Mouse (Mus musculus) thymus, adult 18-20 months (tissue): Measurements from ENCODE around the gene Klhl3.
A peak's percentile ranks its signal among the peaks of the same experiment; 100 is the strongest.

ENCODE experiments used
- DNase-seq, 2 experiments: peaks; one replicate each; pipeline ENCODE4 v3.0.0; 2022; ENCODE audit warnings: mixed read lengths in 2 of 2

Klhl3 gene

DNA sequence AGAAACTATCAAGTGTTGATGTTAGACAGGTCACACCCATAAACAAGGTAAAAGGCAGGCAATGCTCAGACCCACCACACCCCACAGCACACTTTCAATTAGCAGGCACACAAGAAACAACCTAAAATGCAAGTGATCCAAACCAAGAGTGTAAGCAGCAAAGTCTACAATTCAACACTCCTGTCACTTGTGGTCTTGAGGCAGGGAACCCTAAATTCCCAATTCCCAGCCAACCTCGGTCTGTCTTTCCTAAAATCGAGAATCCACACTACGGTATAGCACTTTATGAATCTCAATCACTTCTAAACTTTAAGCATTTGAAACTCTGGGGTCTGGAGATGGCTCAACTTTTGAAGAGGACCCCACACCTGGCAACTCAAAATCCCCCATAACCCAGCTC lies 10.9 kb upstream of the Klhl3 start:
- DNase-seq: no peak

DNA sequence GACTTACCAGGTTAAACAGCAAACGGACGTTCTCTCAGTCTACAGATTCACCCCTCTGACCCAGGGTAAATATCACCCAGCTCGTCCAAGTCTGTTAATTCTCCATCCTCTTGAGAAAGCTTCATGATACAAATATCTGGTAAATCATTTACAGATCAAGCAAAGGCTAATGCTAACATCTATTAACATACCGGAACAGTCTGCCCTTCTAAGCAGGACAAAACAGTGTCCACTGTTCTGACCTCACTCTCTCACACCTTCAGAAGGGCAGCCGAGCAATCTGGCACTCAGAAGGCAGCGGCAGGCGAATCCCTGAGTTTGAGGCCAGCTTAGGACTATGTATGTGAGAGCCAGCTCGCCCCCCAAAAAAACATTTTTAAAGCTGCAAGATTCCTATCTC lies 10.0 kb upstream of the Klhl3 start:
- no peak for DNase-seq

DNA sequence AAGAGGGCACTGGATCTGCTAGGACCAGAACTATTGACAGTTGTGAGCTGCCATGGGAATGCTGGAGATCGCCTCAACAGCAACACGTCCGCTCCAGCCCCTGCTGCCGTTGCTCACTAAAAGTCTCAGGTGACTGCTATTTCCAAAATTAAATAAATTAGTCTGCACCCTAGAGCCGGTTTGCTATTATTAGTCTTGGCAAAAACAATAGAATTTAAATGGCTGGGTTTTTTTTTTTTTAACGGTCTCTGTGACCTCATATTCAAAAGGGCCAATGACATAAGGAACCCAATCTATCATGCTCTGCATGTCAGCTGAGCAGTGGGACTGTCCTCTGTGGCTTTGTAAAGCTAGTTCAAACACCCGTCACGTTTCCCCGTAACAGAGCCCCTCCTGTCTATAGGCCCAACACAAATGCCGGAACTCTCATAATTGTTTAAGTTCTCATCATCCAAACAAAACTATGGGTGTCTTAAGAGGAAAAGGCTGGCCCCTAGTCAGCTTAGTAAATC lies 9.4 kb upstream of the Klhl3 start:
- no peak for DNase-seq

DNA sequence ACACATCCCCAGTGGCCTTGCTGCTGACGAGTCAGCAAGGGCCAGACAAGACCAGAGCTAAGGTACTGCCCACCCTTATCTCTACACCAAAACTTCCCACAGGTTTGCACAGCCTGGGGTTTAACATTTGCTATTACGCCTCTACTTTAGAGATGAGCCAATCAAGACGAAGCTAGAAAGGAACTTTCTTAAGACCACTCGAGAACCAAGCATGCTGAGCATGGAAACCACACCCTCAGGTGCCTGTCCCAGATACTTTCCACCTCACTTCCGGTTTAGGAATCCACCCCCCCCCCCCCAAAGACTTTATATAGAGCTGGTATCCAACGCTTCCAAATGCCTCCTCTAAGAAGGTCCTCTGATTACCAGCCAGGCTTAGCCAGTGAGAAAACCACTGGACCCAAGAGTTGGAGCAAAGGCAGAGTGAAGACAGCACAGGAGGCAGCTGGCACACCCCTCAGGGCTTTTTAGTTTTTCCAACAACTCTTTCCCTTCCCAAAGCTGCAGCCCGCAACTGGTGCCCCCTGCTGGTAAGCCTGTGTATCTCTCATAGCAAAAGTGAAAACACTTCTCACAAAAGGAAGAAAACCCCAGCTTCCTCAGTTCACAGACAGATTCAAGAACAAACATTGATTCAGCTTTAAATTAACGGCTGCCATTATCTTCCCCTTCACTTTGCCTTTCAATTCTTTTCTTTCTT lies 4.1 kb upstream of the Klhl3 start:
- DNase-seq: peak; percentile 43 to 56

DNA sequence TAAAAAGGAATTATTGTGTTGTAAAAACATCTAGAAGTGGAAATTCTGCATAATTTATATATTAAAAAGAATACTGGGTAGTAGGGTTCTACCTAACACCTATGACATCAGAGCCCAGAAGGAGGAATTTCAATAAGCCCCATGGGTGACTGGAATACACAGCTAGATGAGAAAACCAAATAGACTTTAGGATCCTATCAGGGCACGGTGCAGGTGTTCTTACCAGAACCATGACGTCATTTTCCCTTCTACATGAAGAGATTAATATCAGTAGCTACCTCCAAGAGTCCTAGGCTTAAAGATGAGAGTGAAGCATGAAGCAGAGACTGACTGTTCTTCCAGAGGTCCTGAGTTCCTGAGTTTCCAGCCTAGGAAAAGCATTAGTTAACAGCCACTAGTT lies 3.4 kb upstream of the Klhl3 start:
- DNase-seq: no peak

DNA sequence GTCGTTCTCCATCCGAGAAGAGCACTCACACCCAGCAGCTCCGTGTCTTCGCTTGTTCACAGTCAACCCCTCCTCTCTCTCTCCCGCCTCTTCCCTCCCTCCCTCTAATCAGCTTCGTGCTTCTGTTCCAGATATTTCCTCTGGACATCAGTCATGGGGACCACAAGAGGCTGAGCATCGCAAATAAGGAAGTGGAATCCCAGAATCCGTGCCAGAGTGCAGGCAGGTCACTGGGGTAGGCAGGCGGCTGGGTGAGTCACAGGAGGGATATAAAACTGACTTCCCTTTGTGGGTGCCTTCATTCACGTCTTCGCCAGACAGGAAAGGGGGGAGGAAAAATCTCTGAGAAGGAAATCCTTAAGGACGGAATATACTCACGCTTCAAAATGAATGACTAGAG lies 1.8 kb upstream of the Klhl3 start:
- no peak for DNase-seq

DNA sequence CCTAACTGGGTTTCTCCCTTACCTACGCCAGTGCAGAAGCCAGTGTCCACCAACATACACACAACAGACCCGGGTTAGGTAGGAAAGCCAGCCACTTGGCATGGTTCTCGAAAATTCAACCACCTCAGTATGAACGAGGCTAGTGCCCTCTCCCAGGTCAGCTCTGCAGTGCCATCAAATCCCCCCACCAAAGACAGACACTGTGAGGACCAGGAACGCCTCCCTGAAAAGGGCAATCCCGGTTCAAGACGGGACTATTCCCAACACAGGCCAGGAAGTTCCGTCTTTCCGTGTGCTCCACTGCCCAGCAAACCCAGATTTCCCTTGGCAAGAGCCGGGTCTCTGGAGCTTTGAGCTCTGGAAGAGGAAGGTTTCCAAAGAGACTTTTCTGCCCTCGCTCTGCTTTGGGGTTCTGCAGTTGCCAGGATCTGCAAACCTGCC lies 771 bp downstream of the Klhl3 start:
- no peak for DNase-seq

DNA sequence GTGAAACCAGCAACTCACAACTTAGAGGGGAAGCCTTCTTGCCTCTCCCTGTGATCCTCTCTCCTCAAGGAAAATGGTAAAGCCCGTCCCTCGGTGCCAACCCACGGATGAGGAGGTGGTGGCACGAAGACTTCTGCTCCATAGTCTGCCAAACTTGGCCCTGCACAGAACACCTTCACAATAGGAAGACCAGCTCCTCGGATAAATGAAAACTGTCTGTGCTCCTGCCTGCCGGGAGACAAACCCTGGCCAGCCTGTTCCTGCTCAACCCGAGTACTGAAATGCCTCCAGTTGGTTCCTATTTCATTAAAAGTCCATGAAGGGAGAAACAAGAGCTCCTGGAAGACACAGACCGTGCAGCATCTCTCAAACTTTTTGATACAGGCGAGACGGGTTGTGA lies 1.2 kb downstream of the Klhl3 start:
- DNase-seq: no peak

DNA sequence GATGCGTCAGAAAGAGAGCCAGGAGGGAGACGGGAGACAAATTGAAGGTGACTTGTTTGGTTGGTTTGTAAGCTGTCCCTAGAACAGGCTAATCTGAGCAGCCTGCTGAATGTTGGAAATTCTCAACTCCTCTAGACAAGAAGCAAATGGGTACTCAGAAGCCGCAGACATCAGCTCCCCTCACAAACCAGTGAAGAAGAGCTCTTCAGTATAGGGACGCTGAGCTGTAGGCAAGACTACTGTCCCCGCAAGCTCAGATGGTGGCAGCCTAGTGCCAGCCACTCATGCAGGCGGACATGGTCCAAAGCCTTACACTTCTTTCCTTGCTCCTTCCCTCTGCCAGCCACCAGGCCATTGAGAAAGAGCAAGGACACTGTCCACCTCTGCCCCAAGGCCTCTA lies 2.1 kb downstream of the Klhl3 start:
- DNase-seq: no peak

DNA sequence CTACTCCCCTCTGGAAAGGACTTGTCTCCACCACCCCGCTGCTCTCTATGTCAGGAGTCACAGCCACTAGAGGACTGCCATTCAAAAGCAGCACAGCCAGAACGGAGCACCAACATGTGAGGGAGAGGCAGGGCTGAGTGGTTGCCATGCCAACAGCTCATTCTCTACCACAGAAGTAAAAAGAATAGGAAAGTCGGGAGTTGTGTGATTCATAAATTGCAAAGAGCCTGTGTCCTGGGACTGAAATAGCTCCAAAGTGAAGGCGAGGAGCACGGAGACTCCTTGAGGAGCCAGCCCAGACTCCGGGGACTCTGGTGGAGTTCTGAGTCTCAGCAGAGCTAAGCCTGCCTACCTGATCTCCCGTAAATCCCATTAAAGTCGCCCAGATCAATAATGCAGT lies 22.7 kb downstream of the Klhl3 start:
- DNase-seq: no peak

DNA sequence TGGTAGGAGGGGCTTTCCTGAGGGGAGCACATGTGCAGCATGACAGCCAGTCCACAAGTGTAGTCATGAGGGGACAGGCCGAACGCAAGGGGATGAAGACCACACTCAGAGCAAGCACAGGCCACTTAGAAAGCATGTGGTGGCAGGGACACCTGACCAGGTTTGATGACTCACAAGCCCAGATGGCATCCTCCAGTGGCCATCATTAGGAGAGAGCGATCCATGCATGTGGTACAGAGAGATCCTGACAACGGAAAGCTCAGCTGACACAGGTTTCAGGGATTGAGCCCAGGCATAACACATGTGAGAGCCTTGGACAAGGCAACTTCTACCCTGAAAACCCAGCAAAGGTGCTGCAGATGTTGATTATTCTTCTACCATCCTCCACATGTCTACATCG lies 29.0 kb downstream of the Klhl3 start:
- no peak for DNase-seq

DNA sequence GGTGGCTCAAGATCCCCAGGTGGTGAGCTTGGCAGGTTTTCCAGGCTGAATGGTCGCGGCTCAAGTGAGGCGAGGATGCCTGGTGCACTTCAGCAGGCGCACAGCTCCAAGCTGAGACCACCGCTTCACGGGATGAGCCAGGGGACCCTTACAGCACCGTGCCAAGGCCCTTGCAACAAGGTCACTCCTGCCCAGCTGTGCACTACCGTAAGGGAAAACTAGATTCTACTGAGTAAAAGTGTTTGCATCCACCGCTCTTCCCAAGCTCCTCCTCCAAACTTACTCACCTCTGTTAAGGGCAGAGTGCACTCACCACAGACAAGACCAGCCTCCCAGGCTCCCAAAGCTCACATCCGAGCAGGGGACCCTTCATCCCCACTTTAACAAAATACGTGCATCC lies 29.9 kb downstream of the Klhl3 start:
- no peak for DNase-seq

DNA sequence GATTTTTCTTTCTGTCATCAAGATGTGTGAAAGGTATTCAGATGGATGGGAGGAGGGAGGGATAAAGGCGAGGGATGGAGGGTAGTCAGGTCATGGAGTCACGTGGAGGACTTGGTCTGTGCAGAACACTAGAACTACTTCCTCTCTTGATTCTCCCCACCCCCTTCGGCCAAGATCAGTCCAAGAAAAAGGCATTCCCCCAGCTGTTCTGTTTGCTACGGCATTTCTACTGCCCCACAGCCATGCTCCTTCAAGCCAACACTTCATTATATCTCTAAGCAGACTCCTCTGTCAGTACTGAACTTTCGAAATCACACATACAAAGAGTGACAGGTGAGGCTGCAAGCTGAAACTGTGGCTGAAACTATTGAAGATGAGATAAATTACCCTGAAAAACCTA lies 30.3 kb downstream of the Klhl3 start:
- no peak for DNase-seq

DNA sequence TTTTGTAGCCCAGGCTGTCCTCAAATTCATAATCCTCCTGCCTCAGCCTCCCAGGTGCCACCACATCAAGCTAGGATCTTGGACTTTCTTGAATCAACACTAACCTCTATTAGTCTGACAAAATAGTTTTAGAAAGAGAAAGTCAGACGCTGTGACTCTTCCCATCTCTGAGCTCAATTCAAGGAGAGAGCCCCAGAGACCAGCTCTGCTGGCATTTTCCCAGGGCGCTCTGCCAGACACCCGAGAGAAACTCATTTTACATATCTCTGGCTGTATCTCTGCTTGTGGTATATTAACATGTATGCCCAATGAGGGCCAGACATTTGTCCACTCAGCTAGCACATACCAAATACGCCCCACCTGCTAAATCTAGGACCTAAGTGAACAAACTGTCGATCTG lies 35.0 kb downstream of the Klhl3 start:
- no peak for DNase-seq

DNA sequence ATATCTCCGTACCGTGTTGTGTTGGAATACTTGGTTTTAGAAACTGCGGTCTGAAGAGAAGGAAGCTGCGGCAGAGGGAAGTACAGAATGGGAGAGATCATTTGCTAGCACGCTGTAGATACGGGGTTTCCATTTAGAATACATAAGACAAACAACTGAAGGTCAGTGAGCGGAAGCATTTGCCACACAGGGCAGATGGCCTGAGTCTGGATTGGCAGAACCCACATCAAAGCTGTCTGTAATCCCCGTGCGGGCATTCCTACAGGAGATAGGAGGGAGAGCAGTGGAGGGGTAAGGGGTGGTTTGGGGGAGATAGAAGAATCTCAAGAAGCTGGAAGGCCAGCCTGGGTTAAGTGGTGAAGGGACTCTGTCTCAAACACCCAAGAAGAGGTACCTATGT lies 38.5 kb downstream of the Klhl3 start:
- DNase-seq: no peak

DNA sequence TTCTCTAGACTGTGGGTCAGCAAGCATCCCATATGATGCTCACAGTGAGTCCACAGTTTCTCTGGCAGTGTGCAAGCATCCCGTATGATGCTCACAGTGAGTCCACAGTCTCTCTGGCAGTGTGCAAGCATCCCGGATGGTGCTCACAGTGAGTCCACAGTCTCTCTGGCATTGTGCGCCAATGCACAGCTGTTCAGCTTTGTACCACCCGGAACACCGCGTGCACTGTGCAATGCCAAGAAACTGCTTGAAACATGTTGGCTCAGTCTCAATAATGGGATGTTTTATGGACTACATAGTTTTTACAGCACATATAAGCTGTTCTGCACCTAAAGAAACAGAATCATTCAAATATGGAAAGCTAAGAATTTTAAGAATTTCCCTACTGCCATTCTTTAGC lies 38.9 kb downstream of the Klhl3 start:
- DNase-seq: no peak

DNA sequence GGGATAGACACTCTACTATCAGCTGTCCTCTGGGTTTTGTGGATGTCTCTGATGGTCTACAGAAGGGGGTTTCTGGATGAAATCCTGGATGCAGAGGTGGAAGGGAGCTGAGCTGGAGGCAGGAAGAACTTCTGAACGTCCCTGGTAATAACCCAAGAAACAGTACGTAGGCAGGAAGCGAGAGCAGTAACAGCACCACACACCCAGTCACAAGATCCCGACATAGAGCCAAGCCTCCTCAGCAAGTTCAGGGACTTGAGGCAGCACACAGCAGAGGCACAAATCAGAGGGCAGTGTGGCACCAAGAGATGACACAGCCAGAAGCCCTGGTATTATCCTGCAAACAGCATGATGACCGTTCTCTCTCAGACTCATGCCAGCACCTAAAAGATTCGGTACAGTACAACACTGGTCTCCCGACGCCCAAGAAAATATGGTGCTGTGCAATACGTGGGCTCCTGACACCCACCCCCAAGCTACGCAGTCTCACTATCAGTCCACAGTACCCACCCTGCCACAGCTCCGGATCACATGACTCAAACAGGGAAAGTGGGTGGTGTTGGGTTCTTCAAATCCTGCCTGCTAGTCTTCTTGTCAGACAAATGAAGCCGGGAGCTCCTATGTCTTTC lies 40.0 kb downstream of the Klhl3 start:
- DNase-seq: no peak

DNA sequence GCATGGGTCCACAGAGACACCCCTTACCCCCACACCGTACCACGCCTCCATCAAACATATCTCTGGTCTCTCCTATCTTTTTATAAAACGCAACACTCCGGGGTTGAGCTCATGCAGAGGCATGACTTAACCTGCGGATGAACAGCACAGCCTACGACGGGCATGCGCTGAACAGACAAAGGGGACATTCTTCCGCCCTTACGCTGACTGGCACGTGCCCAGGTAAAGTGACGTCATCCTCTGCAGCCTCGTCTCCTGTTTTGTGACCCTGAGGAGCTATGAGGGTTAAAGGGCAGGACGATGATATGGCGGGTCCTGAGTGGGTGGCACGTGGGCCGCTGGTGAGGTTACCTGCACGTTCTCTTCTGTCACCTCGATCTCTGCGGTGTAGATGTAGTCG lies 42.2 kb downstream of the Klhl3 start:
- no peak for DNase-seq

DNA sequence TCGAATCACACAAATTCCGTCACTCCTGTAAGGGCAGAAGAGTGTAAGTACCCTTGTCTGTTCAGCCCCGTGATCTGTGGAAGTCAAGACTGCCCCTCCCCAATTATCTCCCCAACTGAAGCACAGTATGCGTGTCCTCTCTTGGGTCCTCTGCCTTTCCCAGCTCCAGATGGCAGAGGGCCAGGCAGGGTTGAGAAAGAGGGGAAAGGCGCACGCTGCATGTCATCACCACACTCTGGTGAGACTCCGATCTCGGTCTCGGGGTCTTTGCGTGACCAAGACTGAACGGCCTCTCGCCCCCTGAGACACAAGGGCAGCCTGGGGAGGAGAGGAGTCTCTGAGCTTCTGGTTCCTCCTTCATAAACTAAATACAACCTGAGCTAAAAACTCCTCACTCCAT lies 42.9 kb downstream of the Klhl3 start:
- no peak for DNase-seq

DNA sequence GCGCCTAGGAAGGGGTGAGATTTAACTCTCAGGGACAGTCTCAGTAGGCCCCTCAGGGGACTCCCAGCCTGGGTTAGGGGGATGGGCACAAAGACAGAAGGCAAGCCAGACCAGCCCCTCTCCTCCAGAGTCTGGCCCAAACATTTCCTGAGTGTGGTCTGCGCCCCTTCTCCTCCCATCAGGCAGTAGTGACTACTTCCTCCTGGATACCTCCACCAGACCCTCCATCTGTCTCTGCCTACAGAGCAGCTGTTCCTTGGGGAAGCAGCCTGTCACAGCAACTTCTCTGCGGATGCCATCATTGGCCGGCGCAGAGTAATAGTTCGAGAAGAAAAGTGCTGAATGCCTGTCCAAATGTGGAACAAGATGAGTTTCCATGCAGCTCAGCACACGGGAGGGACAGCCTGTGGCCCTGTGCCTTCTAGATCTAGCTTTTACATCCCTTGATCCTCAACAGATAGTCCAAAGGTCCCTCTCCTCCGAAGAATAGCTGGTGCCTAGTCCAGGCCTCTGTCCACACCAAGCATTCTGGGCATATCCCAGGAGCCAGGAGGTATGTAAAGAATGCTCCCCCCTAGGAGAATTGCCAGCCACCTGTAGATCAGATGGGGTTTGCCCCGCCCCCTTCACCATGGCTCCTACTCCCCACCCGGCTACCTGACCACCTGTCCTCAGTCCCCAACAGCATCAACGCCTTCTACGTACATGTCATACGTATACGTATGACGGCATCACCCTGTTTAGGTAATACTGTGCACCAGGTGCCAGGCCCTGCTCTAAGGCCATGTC lies 44.8 kb downstream of the Klhl3 start:
- no peak for DNase-seq

DNA sequence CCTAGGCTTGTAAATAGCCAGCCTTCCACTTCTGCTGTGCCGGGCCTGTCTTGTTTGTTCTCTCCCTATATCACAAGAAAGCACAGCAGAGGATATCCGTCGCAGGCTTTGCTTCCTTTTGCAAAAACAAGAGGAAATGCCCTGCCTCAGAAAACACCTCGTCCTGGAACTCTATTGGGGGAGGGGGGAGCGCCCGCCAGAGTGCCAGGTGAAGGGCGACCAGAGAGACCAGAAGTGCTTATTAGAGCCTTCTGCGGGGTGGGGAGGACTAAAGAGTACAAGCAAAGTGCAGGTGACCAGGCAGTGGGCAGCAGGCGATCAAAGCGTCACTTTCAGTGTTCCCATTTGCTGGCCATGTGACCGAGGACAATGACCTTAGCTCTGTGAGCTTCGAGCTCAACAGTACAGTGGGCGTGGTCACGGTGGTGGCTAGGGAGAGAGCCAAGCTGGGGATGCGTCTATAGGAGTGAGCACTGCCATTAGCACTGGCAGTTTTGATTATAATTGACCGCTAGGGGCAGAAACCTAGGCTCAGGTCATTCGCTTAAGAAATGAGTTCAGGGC lies 45.8 kb downstream of the Klhl3 start:
- peak; percentile 46 to 74 for DNase-seq

DNA sequence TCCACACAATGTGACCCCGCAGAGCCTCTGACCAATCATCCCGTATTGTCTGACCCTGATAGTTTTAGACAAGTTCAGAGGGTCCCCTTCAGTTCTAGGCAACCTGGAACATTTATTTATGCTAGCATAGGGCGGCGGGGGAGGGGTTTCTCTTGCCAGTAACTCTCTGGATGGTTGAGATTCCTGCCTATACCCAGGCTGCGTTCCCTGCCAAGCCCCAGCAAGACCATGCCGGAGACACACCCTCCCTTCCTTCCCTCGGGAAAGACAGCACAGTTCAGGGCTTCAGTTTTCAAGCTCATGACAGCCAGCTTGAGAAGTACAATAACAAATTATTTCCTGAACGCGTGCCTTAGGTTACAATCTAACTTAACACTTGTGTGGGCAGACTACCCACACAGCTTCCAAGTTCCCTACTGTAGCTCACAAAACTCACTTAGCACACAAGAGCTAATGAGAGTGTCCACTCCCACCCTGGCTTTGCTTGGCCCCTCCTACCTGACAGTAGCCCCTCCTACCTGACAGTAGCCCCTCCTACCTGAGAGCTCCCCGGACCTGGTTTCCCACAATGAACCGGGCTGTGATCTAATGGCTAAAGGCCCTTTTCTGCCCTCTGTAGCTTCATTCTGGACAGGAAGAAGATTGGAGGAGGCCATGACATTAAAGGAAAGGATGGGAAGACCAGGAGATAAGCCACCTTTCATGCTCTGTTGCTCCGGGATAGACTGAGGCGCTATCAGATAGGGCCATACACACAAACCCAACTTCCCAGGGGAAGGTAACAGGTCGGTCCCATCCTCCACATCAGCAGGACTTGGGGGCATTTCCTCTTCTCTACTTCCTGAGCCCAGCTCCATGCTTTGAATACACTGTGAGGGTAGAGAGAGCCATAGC lies 46.6 kb downstream of the Klhl3 start:
- peak in 1 of 2 experiments; percentile 29 for DNase-seq

DNA sequence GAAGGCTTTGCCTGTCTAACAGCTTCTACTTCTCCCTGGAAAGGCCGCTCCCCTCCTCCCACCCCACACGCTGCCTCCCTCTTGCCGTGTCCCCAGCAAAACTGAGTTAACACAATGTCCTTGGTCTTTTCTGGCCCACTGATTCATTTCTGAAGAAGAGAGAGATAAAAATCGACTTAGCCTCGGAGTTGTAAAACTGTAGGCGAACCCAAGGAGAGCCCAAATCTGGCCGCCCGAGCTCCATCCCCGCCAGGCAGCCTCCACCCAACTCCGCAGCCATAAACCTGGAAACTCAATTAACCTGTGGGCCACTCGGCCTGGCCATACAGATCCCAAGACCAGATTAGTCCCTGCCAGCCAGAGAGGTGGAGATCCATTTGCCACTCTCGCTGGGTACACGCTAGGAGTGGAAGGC lies 47.3 kb downstream of the Klhl3 start:
- DNase-seq: no peak
